Mouse (Mus musculus) MEL (cell line): ENCODE results near the gene S100a5. TPM values are rescaled to one million over a fixed set of nuclear protein-coding genes. Genes with fewer than 3 reads are reported as not detected.

ENCODE experiments used
- DNase-seq: peaks from one replicate; pipeline ENCODE4 v3.0.0; 2011; ENCODE audit warnings: low read depth, low spot score
- H3K27ac ChIP-seq: 2 replicates; pipeline ENCODE4 v1.5.1; 2012; ENCODE audit warnings: low read depth, mild to moderate bottlenecking, control low read depth, low read length, moderate library complexity; ENCODE audit not compliant: control insufficient read depth
- H3K27me3 ChIP-seq, 2 experiments: fragments of 150-350 bp in 1 of 2; sonication (generic) in 1 of 2; 2 replicates each; pipeline ENCODE4 v1.6.1; 2012; ENCODE audit warnings: low read length in 2 of 2, mild to moderate bottlenecking in 2 of 2, improper control_type of control experiment in 1 of 2, moderate library complexity in 1 of 2; ENCODE audit not compliant: insufficient read depth in 2 of 2, control insufficient read depth in 1 of 2
- H3K36me3 ChIP-seq, 2 experiments: 2 replicates each; pipeline ENCODE4 v1.6.1; 2012 to 2014; ENCODE audit warnings: low read length in 2 of 2, improper control_type of control experiment in 1 of 2, inconsistent platforms in 1 of 2, mild to moderate bottlenecking in 1 of 2; ENCODE audit not compliant: insufficient read depth in 2 of 2, control insufficient read depth in 1 of 2
- H3K4me1 ChIP-seq, 2 experiments: fragments of 150-350 bp in 1 of 2; sonication (generic) in 1 of 2; 2 replicates each; pipeline ENCODE4 v1.6.1; 2012; ENCODE audit warnings: low read length in 2 of 2, improper control_type of control experiment in 1 of 2, mild to moderate bottlenecking in 1 of 2; ENCODE audit not compliant: insufficient read depth in 2 of 2, control insufficient read depth in 1 of 2
- H3K4me3 ChIP-seq, 2 experiments: fragments of 150-350 bp in 1 of 2; sonication (generic) in 1 of 2; 2 replicates each; pipeline ENCODE4 v1.5.1; 2012; ENCODE audit warnings: low read depth in 2 of 2, low read length in 2 of 2, mild to moderate bottlenecking in 2 of 2, moderate library complexity in 2 of 2, control low read depth in 1 of 2, improper control_type of control experiment in 1 of 2; ENCODE audit not compliant: control insufficient read depth in 1 of 2, insufficient read depth in 1 of 2
- H3K79me2 ChIP-seq: 2 replicates; pipeline ENCODE4 v1.6.1; 2012; ENCODE audit warnings: mild to moderate bottlenecking, low read length, moderate library complexity; ENCODE audit not compliant: control insufficient read depth, poor library complexity, insufficient read depth
- H3K9ac ChIP-seq: 2 replicates; pipeline ENCODE4 v1.6.1; 2012; ENCODE audit warnings: low read depth, mild to moderate bottlenecking, control low read depth, low read length, moderate library complexity; ENCODE audit not compliant: control insufficient read depth, poor library complexity, severe bottlenecking
- H3K9me3 ChIP-seq: fragments of 150-350 bp; sonication (generic); replicated peaks from 2 replicates; pipeline ENCODE4 v1.6.1; 2012; ENCODE audit warnings: mild to moderate bottlenecking, low read length, improper control_type of control experiment, moderate library complexity; ENCODE audit not compliant: insufficient read depth
- BHLHE40 ChIP-seq: IDR thresholded peaks from 2 replicates; pipeline ENCODE4 v1.6.1; 2012; ENCODE audit warnings: low read depth, mild to moderate bottlenecking, inconsistent platforms, low read length, improper control_type of control experiment, borderline replicate concordance
- CHD1 ChIP-seq: IDR thresholded peaks from 2 replicates; pipeline ENCODE4 v1.6.1; 2012; ENCODE audit warnings: low read depth, mild to moderate bottlenecking, inconsistent platforms, low read length, improper control_type of control experiment
- CHD2 ChIP-seq: IDR thresholded peaks from 2 replicates; pipeline ENCODE4 v1.6.1; 2011; ENCODE audit warnings: low read length, improper control_type of control experiment
- CTCF ChIP-seq, 3 experiments: IDR thresholded peaks in 2 of 3; conservative IDR thresholded peaks in 1 of 3; 2 replicates each; pipeline ENCODE4 v1.5.1; 2011 to 2012; ENCODE audit warnings: low read length in 3 of 3, low read depth in 2 of 3, mild to moderate bottlenecking in 2 of 3, improper control_type of control experiment in 1 of 3, inconsistent platforms in 1 of 3, mixed read lengths in 1 of 3, moderate library complexity in 1 of 3; ENCODE audit not compliant: control insufficient read depth in 1 of 3, insufficient read depth in 1 of 3, poor library complexity in 1 of 3, severe bottlenecking in 1 of 3
- E2F4 ChIP-seq: IDR thresholded peaks from 2 replicates; pipeline ENCODE4 v1.6.1; 2011; ENCODE audit warnings: low read depth, low read length, improper control_type of control experiment, borderline replicate concordance
- ELF1 ChIP-seq: IDR thresholded peaks from 2 replicates; pipeline ENCODE4 v1.6.1; 2014; ENCODE audit warnings: low read depth, mild to moderate bottlenecking, inconsistent platforms, low read length, improper control_type of control experiment, moderate library complexity
- EP300 ChIP-seq, 2 experiments: IDR thresholded peaks; 2 replicates each; pipeline ENCODE4 v1.6.1; 2011; ENCODE audit warnings: improper control_type of control experiment in 2 of 2, low read length in 2 of 2, low read depth in 1 of 2, mild to moderate bottlenecking in 1 of 2
- ETS1 ChIP-seq: IDR thresholded peaks from 2 replicates; pipeline ENCODE4 v1.6.1; 2012; ENCODE audit warnings: low read depth, mild to moderate bottlenecking, inconsistent platforms, low read length, improper control_type of control experiment, moderate library complexity
- GATA1 ChIP-seq: IDR thresholded peaks from 2 replicates; pipeline ENCODE4 v1.6.1; 2011; ENCODE audit warnings: low read depth, low read length, improper control_type of control experiment
- KAT2A ChIP-seq: conservative IDR thresholded peaks from 2 replicates; pipeline ENCODE4 v1.6.1; 2012; ENCODE audit warnings: low read depth, low read length, improper control_type of control experiment, inconsistent platforms
- MAX ChIP-seq: IDR thresholded peaks from 2 replicates; pipeline ENCODE4 v1.6.1; 2011; ENCODE audit warnings: low read length, improper control_type of control experiment
- MAZ ChIP-seq: IDR thresholded peaks from 2 replicates; pipeline ENCODE4 v1.6.1; 2012; ENCODE audit warnings: low read depth, mild to moderate bottlenecking, inconsistent platforms, low read length, improper control_type of control experiment
- MEF2A ChIP-seq: IDR thresholded peaks from 2 replicates; pipeline ENCODE4 v1.6.1; 2014; ENCODE audit warnings: low read depth, mild to moderate bottlenecking, inconsistent platforms, low read length, improper control_type of control experiment; ENCODE audit not compliant: poor library complexity, insufficient replicate concordance, severe bottlenecking; ENCODE audit errors: extremely low read depth
- MXI1 ChIP-seq: IDR thresholded peaks from 2 replicates; pipeline ENCODE4 v1.6.1; 2011; ENCODE audit warnings: mild to moderate bottlenecking, low read depth, low read length, improper control_type of control experiment
- MYB ChIP-seq: IDR thresholded peaks from 2 replicates; pipeline ENCODE4 v1.6.1; 2011; ENCODE audit warnings: mild to moderate bottlenecking, low read depth, low read length, improper control_type of control experiment
- MYC ChIP-seq: IDR thresholded peaks from 2 replicates; pipeline ENCODE4 v1.6.1; 2011; ENCODE audit warnings: low read depth, mild to moderate bottlenecking, low read length, improper control_type of control experiment, moderate library complexity
- POLR2AphosphoS2 ChIP-seq: IDR thresholded peaks from 2 replicates; pipeline ENCODE4 v1.6.1; 2011; ENCODE audit warnings: low read length, improper control_type of control experiment
- RAD21 ChIP-seq: IDR thresholded peaks from 2 replicates; pipeline ENCODE4 v1.6.1; 2011; ENCODE audit warnings: mild to moderate bottlenecking, low read depth, low read length, improper control_type of control experiment
- RCOR1 ChIP-seq: IDR thresholded peaks from 2 replicates; pipeline ENCODE4 v1.6.1; 2012; ENCODE audit warnings: low read depth, mild to moderate bottlenecking, inconsistent platforms, low read length, improper control_type of control experiment
- SMC3 ChIP-seq: IDR thresholded peaks from 2 replicates; pipeline ENCODE4 v1.6.1; 2011; ENCODE audit warnings: low read depth, low read length, improper control_type of control experiment
- TBP ChIP-seq: IDR thresholded peaks from 2 replicates; pipeline ENCODE4 v1.8.0; 2011; ENCODE audit warnings: low read depth, low read length, improper control_type of control experiment
- TCF12 ChIP-seq: IDR thresholded peaks from 2 replicates; pipeline ENCODE4 v1.6.1; 2014; ENCODE audit warnings: low read depth, mild to moderate bottlenecking, inconsistent platforms, low read length, improper control_type of control experiment, moderate library complexity
- UBTF ChIP-seq: IDR thresholded peaks from 2 replicates; pipeline ENCODE4 v1.6.1; 2012; ENCODE audit warnings: low read depth, mild to moderate bottlenecking, inconsistent platforms, low read length, improper control_type of control experiment, moderate library complexity, borderline replicate concordance; ENCODE audit not compliant: insufficient read depth
- ZC3H11A ChIP-seq: IDR thresholded peaks from 2 replicates; pipeline ENCODE4 v1.6.1; 2012; ENCODE audit warnings: low read depth, mild to moderate bottlenecking, inconsistent platforms, low read length, improper control_type of control experiment
- ZKSCAN1 ChIP-seq: IDR thresholded peaks from 2 replicates; pipeline ENCODE4 v1.6.1; 2012; ENCODE audit warnings: low read depth, mild to moderate bottlenecking, inconsistent platforms, low read length, improper control_type of control experiment, moderate library complexity
- polyA plus RNA-seq, 2 experiments: library from polyadenylated mRNA; stranded (reverse) in 1 of 2; unstranded in 1 of 2; fragments of >175 nt in 1 of 2; fragments of >200 nt in 1 of 2; gene quantifications; 2 replicates each; pipeline versions ENCODE4 v1.2.1 to v1.2.4; 2012; ENCODE audit warnings: low replicate concordance in 2 of 2, low read depth in 1 of 2; ENCODE audit not compliant: insufficient read length in 2 of 2, insufficient read depth in 1 of 2, missing spikeins in 1 of 2
- total RNA-seq: library from RNA; depleted of rRNA; stranded (reverse); fragments of 300-350 nt; gene quantifications from 2 replicates; pipeline ENCODE4 v1.2.3, GENCODE M21; 2012

S100a5 gene
- total and polyA plus RNA-seq, 3 experiments = not detected

DNA sequence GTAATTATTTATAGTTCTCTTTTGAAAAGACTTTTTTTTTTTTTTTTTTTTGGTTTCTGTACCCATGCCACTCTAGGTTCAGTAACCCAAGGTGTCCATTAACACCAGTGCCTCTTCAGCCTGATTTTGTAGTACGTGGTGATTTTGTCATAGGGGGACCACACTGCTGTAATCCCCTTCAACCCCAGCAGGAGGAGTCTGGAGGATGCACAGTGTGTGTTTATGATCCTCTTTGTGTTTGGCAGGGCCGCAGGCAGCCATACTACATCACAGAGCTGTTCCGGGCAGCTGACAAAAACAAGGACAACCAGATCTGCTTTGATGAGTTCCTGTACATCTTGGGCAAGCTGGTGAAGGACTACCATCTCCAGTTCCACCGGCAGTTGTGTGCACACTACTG is 49.1 kb downstream of the S100a5 start:
- no peaks in the 10 kb centered on the region for H3K36me3 ChIP-seq
- no peak overlapping the region for H3K27ac ChIP-seq
- peak; percentile 11 for DNase-seq
- H3K9ac ChIP-seq = no peak overlapping the region
- peak; percentile 3 to 36 (median 6); a peak in 3 of 6 replicates for TF ChIP-seq CTCF (IDR thresholded peaks at IDR 0.05 in 2 of 3, conservative IDR thresholded peaks at IDR 0.05 in 1 of 3; ENCODE audit: control insufficient read depth in 1 of 3, insufficient read depth in 1 of 3, low read depth in 2 of 3, low read length in 3 of 3, poor library complexity in 1 of 3, severe bottlenecking in 1 of 3)
- TF ChIP-seq SMC3 = peak; percentile 35
- TF ChIP-seq ETS1 = no peak
- TF ChIP-seq MYB = no peak
- TF ChIP-seq POLR2AphosphoS2 = no peak
- TF ChIP-seq GATA1 = no peak
- TF ChIP-seq MXI1 = no peak
- no peak for TF ChIP-seq MAZ
- TF ChIP-seq, all 39 proteins: peak for 2
- no peaks in the 10 kb centered on the region for H3K4me1 ChIP-seq
- no peaks in the 10 kb centered on the region for H3K9me3 ChIP-seq
- no peaks in the 10 kb centered on the region for H3K79me2 ChIP-seq
- no peak overlapping the region for H3K4me3 ChIP-seq
- H3K27me3 ChIP-seq = peaks cover 2 to 3% of the 10 kb centered on the region in 2 experiments; a peak in 3 of 4 replicates

DNA sequence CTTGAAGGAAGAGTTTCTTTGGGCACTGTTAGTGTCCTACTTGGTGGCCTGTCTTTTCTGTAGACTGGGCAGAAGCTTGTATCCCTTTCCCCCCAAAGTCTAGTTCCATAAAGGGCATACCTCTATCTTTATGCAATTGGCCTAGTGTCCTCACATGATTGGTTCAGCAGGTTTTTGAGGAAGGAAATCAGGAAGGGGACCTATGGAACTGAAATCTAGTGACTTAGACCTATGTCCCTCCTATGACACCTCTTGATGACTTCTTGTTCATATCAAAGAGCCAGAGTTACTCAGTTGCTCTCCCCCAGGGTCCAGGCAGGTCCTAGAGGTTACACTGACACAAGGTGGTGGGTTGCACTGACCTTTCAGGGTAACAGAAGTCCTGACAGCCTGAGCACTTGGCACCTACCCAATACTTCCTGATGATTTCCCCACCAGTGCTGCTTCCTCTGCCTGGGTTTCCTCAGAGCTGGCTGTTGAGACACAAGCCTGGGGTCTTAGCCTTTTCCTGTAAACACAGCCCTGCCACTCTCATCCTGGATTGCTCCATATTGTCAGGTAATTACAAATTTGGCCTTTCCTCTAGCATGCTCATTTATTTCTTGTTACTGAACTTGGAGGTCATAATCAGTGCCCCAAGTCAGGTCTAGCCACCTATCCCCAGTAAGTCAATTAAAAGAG is 51.2 kb downstream of the S100a5 start:
- Histone ChIP-seq H3K36me3 (no peaks in the 10 kb centered on the region), H3K27ac (no peak overlapping the region), H3K4me3 (no peak overlapping the region), H3K27me3 (peaks cover 2 to 3% of the 10 kb centered on the region in 2 experiments; a peak in 3 of 4 replicates), H3K4me1 (no peaks in the 10 kb centered on the region), H3K79me2 (no peaks in the 10 kb centered on the region), H3K9me3 (no peaks in the 10 kb centered on the region), H3K9ac (no peak overlapping the region)
- TF ChIP-seq BHLHE40 (no peak), MYB (no peak), MYC (no peak), MAZ (no peak), RAD21 (no peak), CHD1 (no peak), RCOR1 (no peak), UBTF (no peak), ZKSCAN1 (no peak), KAT2A (no peak), EP300 (IDR thresholded peaks at IDR 0.05; ENCODE audit: low read depth in 1 of 2, low read length in 2 of 2) (no peak), E2F4 (no peak), TCF12 (no peak), MEF2A (no peak), CHD2 (no peak), ELF1 (no peak), MAX (no peak), ZC3H11A (no peak), TBP (no peak), GATA1 (no peak)
- DNase-seq = no peak
